Mouse (Mus musculus) ES-Bruce4 (cell line): Measurements from ENCODE around the gene Med20. TPM values are rescaled to one million over a fixed set of nuclear protein-coding genes. Genes with fewer than 3 reads are reported as not detected.

Experiments
- H3K27ac ChIP-seq: 2 replicates; pipeline ENCODE4 v1.5.1; 2012; ENCODE audit warnings: low read length, inconsistent platforms; ENCODE audit not compliant: insufficient read depth
- H3K27me3 ChIP-seq: 2 replicates; pipeline ENCODE4 v1.6.1; 2012; ENCODE audit warnings: mild to moderate bottlenecking, low read length, inconsistent platforms; ENCODE audit not compliant: control insufficient read depth, poor library complexity, insufficient read depth, severe bottlenecking
- H3K36me3 ChIP-seq: 2 replicates; pipeline ENCODE4 v1.6.1; 2012; ENCODE audit warnings: inconsistent platforms, mild to moderate bottlenecking, low read length, moderate library complexity; ENCODE audit not compliant: control insufficient read depth, poor library complexity, insufficient read depth, severe bottlenecking
- H3K4me1 ChIP-seq: one replicate; pipeline ENCODE4 v1.8.1; 2011; ENCODE audit warnings: low read length; ENCODE audit not compliant: control insufficient read depth, insufficient read depth
- H3K4me3 ChIP-seq: 2 replicates; pipeline ENCODE4 v1.5.1; 2011; ENCODE audit warnings: low read depth, mild to moderate bottlenecking, low read length
- H3K9ac ChIP-seq: 2 replicates; pipeline ENCODE4 v1.6.1; 2012; ENCODE audit warnings: low read depth, mild to moderate bottlenecking, inconsistent platforms; ENCODE audit not compliant: poor library complexity, severe bottlenecking
- H3K9me3 ChIP-seq: replicated peaks from 2 replicates; pipeline ENCODE4 v1.6.1; 2012; ENCODE audit warnings: mild to moderate bottlenecking, low read length, inconsistent platforms; ENCODE audit not compliant: control insufficient read depth, poor library complexity, insufficient read depth, severe bottlenecking
- CTCF ChIP-seq: IDR thresholded peaks from one replicate; pipeline ENCODE4 v1.8.1; 2011; ENCODE audit warnings: low read depth, low read length
- EP300 ChIP-seq: IDR thresholded peaks from 2 replicates; pipeline ENCODE4 v1.6.1; 2011; ENCODE audit warnings: low read depth, low read length; ENCODE audit not compliant: insufficient read depth
- POLR2A ChIP-seq: IDR thresholded peaks from one replicate; pipeline ENCODE4 v1.8.1; 2011; ENCODE audit warnings: low read length; ENCODE audit not compliant: insufficient read depth
- polyA plus RNA-seq: library from polyadenylated mRNA; stranded (reverse); fragments of >200 nt; gene quantifications from 2 replicates; pipeline ENCODE4 v1.2.4, GENCODE M21; 2011; ENCODE audit warnings: low read depth; ENCODE audit not compliant: missing spikeins, insufficient read depth, insufficient read length

Med20 gene
- polyA plus RNA-seq, 1 experiment, result 26.4 TPM

GRCm38 (mm10) chr17:47602289-47602688, 9.1 kb upstream of the Med20 start:
- Histone ChIP-seq H3K27ac (no peak overlapping the region), H3K9ac (no peak overlapping the region), H3K27me3 (no peaks in the 10 kb centered on the region), H3K9me3 (no peaks in the 10 kb centered on the region), H3K4me3 (no peak overlapping the region), H3K4me1 (peaks cover 5% of the 10 kb centered on the region), H3K36me3 (peaks cover 47% of the 10 kb centered on the region)
- TF ChIP-seq POLR2A, result no peak
- TF ChIP-seq EP300, result no peak
- no peak for TF ChIP-seq CTCF

GRCm38 (mm10) chr17:47606220-47606619, 5.2 kb upstream of the Med20 start:
- no peak for TF ChIP-seq POLR2A
- TF ChIP-seq EP300, result no peak
- TF ChIP-seq CTCF, result peak; percentile 58
- peaks cover 44% of the 10 kb centered on the region for H3K36me3 ChIP-seq
- no peak overlapping the region for H3K9ac ChIP-seq
- H3K4me3 ChIP-seq, result no peak overlapping the region
- no peaks in the 10 kb centered on the region for H3K9me3 ChIP-seq
- H3K27ac ChIP-seq, result no peak overlapping the region
- peaks cover 2% of the 10 kb centered on the region for H3K4me1 ChIP-seq
- H3K27me3 ChIP-seq, result no peaks in the 10 kb centered on the region

- no peaks in the 10 kb centered on the region for H3K27me3 ChIP-seq
- H3K9me3 ChIP-seq, result no peaks in the 10 kb centered on the region
- peaks cover 22% of the 10 kb centered on the region for H3K36me3 ChIP-seq
- H3K27ac ChIP-seq, result no peak overlapping the region
- H3K9ac ChIP-seq, result no peak overlapping the region
- H3K4me1 ChIP-seq, result no peaks in the 10 kb centered on the region
- no peak overlapping the region for H3K4me3 ChIP-seq
- TF ChIP-seq CTCF (no peak), POLR2A (no peak), EP300 (no peak)
Observed at GRCm38 (mm10) chr17:47609182-47609581, 2.2 kb upstream of the Med20 start.

- no peaks in the 10 kb centered on the region for H3K4me1 ChIP-seq
- no peaks in the 10 kb centered on the region for H3K27me3 ChIP-seq
- H3K27ac ChIP-seq, result no peak overlapping the region
- TF ChIP-seq EP300, result no peak
- TF ChIP-seq POLR2A, result no peak
- TF ChIP-seq CTCF, result no peak
- H3K36me3 ChIP-seq, result peaks cover 6% of the 10 kb centered on the region
- H3K4me3 ChIP-seq, result peak overlapping the region; percentile 86
- peak overlapping the region; percentile 53 for H3K9ac ChIP-seq
- H3K9me3 ChIP-seq, result no peaks in the 10 kb centered on the region
Observed at GRCm38 (mm10) chr17:47611661-47611982, 240 bp downstream of the Med20 start.

- peaks cover 7% of the 10 kb centered on the region for H3K36me3 ChIP-seq
Observed at GRCm38 (mm10) chr17:47614018-47614417, 2.6 kb downstream of the Med20 start.

GRCm38 (mm10) chr17:47616119-47616518, 4.7 kb downstream of the Med20 start:
- no peak for TF ChIP-seq CTCF
- no peak for TF ChIP-seq EP300
- TF ChIP-seq POLR2A, result no peak
- Histone ChIP-seq H3K4me1 (no peaks in the 10 kb centered on the region), H3K4me3 (no peak overlapping the region), H3K27me3 (no peaks in the 10 kb centered on the region), H3K9ac (no peak overlapping the region), H3K9me3 (no peaks in the 10 kb centered on the region), H3K36me3 (peaks cover 5% of the 10 kb centered on the region), H3K27ac (no peak overlapping the region)

More at GRCm38 (mm10) chr17:47614018-47614417, 2.6 kb downstream of the Med20 start:
- TF ChIP-seq POLR2A, result no peak
- peak; percentile 51 for TF ChIP-seq CTCF
- no peaks in the 10 kb centered on the region for H3K9me3 ChIP-seq
- H3K4me3 ChIP-seq, result no peak overlapping the region
- no peaks in the 10 kb centered on the region for H3K27me3 ChIP-seq
- no peak overlapping the region for H3K27ac ChIP-seq
- no peaks in the 10 kb centered on the region for H3K4me1 ChIP-seq
- H3K9ac ChIP-seq, result no peak overlapping the region
